Mouse (Mus musculus): ENCODE results near the gene Sec16b.

GRCm38 (mm10) chr1:157480901-157481300, 25.6 kb upstream of the Sec16b start:
- TF ChIP-seq CTCF (IDR thresholded peaks at IDR 0.05; ENCODE audit: low read depth) (no peak), EP300 (optimal IDR thresholded peaks at IDR 0.05) (no peak)
